Mouse (Mus musculus) C2C12 (cell line): ENCODE data around the gene Ssc4d.

Experiments
- CEBPB ChIP-seq: IDR thresholded peaks from one replicate; pipeline ENCODE4 v1.6.1; 2011; ENCODE audit warnings: low read depth, mild to moderate bottlenecking, control low read depth, moderate library complexity
- CTCF ChIP-seq: IDR thresholded peaks from one replicate; pipeline ENCODE4 v1.5.1; 2011; ENCODE audit not compliant: control insufficient read depth, insufficient read depth, insufficient read length
- FOSL1 ChIP-seq: IDR thresholded peaks from one replicate; pipeline ENCODE4 v1.8.0; 2011; ENCODE audit warnings: mild to moderate bottlenecking, low read length; ENCODE audit not compliant: poor library complexity, insufficient read depth, severe bottlenecking
- MAX ChIP-seq: IDR thresholded peaks from one replicate; pipeline ENCODE4 v1.6.1; 2011; ENCODE audit warnings: mild to moderate bottlenecking, control low read depth
- MYOD1 ChIP-seq: IDR thresholded peaks from one replicate; pipeline ENCODE4 v1.6.1; 2011; ENCODE audit warnings: low read depth; ENCODE audit not compliant: control insufficient read depth, insufficient read length
- MYOG ChIP-seq: IDR thresholded peaks from one replicate; pipeline ENCODE4 v1.6.1; 2011; ENCODE audit not compliant: control insufficient read depth, insufficient read length; ENCODE audit errors: extremely low read depth
- USF1 ChIP-seq: IDR thresholded peaks from one replicate; pipeline ENCODE4 v1.6.1; 2011; ENCODE audit warnings: low read depth, mild to moderate bottlenecking, control low read depth, moderate library complexity

DNA sequence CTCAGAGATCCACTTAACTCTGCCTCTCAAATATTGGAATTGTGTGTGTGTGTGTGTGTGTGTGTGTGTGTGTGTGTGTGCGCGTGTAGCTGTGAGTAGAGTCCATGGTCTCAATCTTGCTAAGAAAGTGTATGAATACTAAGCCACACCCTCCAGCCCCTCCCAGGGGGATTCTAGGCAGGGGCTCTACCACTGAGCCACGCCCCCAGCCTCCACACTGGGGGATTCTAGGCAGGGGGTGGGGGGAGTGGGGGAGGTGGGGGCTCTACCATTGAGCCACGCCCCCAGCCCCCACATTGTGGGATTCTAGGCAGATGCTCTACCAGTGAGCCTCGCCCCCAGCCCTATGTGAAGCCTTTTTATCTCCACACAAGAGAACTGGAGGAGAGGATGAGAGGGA, 27.7 kb downstream of the Ssc4d start:
- no peak for TF ChIP-seq MYOG
- TF ChIP-seq CEBPB: no peak
- no peak for TF ChIP-seq CTCF
- TF ChIP-seq MYOD1: no peak
- TF ChIP-seq FOSL1: no peak
- TF ChIP-seq USF1: no peak
- no peak for TF ChIP-seq MAX
